Mouse (Mus musculus): ENCODE measurements around the gene Hspb1. TPM values are rescaled to one million over a fixed set of nuclear protein-coding genes. Genes with fewer than 3 reads are reported as not detected.
A peak's percentile ranks its signal among the peaks of the same experiment; 100 is the strongest.

Gene Hspb1
- polyA plus RNA-seq (2012; fragmentation: generic; extraction: Trizol): 638 TPM
- long read RNA-seq, experiment 1, transcript Hspb1-201 (3 exons, 903 nt): major isoform, 645 of 656 reads
- long read RNA-seq, experiment 1, partial matches to known transcripts: 5 of 656 reads
- long read RNA-seq, experiment 1, other reads (novel, unspliced or antisense): 6 of 656 reads
- long read RNA-seq, experiment 2, transcript Hspb1-201 (3 exons, 903 nt): major isoform, 93 of 94 reads
- long read RNA-seq, experiment 2, partial matches to known transcripts: 0 of 94 reads
- long read RNA-seq, experiment 2, other reads (novel, unspliced or antisense): 1 of 94 reads

GRCm38 (mm10) chr5:135887675-135888102, at the start of gene Hspb1:
TSS of gene Hspb1 (plus strand) at chr5:135887919.
- Histone ChIP-seq H3K4me3 (ENCODE audit: insufficient read depth, poor library complexity, severe bottlenecking) (peak within 1 kb of the TSS; percentile 65), H3K79me2 (ENCODE audit: control insufficient read depth, insufficient read depth) (peaks cover 11% of the 10 kb centered on the region), H3ac (ENCODE audit: control insufficient read depth, insufficient read length, low read depth) (peak within 1 kb of the TSS; percentile 83), H3K36me3 (ENCODE audit: control insufficient read depth, insufficient read depth) (no peaks in the 10 kb centered on the region), H3K79me3 (ENCODE audit: low read depth) (peaks cover 7% of the 10 kb centered on the region), H3K27me3 (ENCODE audit: control insufficient read depth, insufficient read depth, insufficient read length) (no peaks in the 10 kb centered on the region)
- no peak for TF ChIP-seq FOSL1 (IDR thresholded peaks at IDR 0.05; ENCODE audit: insufficient read depth, low read length, poor library complexity, severe bottlenecking)
- TF ChIP-seq MYOD1 (IDR thresholded peaks at IDR 0.05; ENCODE audit: control insufficient read depth, insufficient read length, low read depth): no peak
- no peak for TF ChIP-seq MYOG (IDR thresholded peaks at IDR 0.05; ENCODE audit: control insufficient read depth, extremely low read depth, insufficient read length)
- no peak for TF ChIP-seq MAX (IDR thresholded peaks at IDR 0.05)
- no peak for TF ChIP-seq CTCF (IDR thresholded peaks at IDR 0.05; ENCODE audit: control insufficient read depth, insufficient read depth, insufficient read length)
- TF ChIP-seq CEBPB (IDR thresholded peaks at IDR 0.05; ENCODE audit: low read depth): no peak
- TF ChIP-seq USF1 (IDR thresholded peaks at IDR 0.05; ENCODE audit: low read depth): no peak

- H3ac ChIP-seq (ENCODE audit: control insufficient read depth, insufficient read length, low read depth): no peak overlapping the region
- no peak for TF ChIP-seq CEBPB (IDR thresholded peaks at IDR 0.05; ENCODE audit: low read depth)
- no peak for TF ChIP-seq USF1 (IDR thresholded peaks at IDR 0.05; ENCODE audit: low read depth)
- TF ChIP-seq CTCF (IDR thresholded peaks at IDR 0.05; ENCODE audit: control insufficient read depth, insufficient read depth, insufficient read length): no peak
- TF ChIP-seq FOSL1 (IDR thresholded peaks at IDR 0.05; ENCODE audit: insufficient read depth, low read length, poor library complexity, severe bottlenecking): no peak
- no peak for TF ChIP-seq MAX (IDR thresholded peaks at IDR 0.05)
- no peak for TF ChIP-seq MYOD1 (IDR thresholded peaks at IDR 0.05; ENCODE audit: control insufficient read depth, insufficient read length, low read depth)
- no peak for TF ChIP-seq MYOG (IDR thresholded peaks at IDR 0.05; ENCODE audit: control insufficient read depth, extremely low read depth, insufficient read length)
- no peaks in the 10 kb centered on the region for H3K79me2 ChIP-seq (ENCODE audit: control insufficient read depth, insufficient read depth)
- H3K4me3 ChIP-seq (ENCODE audit: insufficient read depth, poor library complexity, severe bottlenecking): no peak overlapping the region
- H3K36me3 ChIP-seq (ENCODE audit: control insufficient read depth, insufficient read depth): no peaks in the 10 kb centered on the region
- no peaks in the 10 kb centered on the region for H3K79me3 ChIP-seq (ENCODE audit: low read depth)
- H3K27me3 ChIP-seq (ENCODE audit: control insufficient read depth, insufficient read depth, insufficient read length): peaks cover 2% of the 10 kb centered on the region
Observed at GRCm38 (mm10) chr5:135841651-135842050, 46.1 kb upstream of the Hspb1 start.

GRCm38 (mm10) chr5:135843418-135843817, 44.3 kb upstream of the Hspb1 start:
- no peak for TF ChIP-seq MYOG (IDR thresholded peaks at IDR 0.05; ENCODE audit: control insufficient read depth, extremely low read depth, insufficient read length)
- no peaks in the 10 kb centered on the region for H3K79me2 ChIP-seq (ENCODE audit: control insufficient read depth, insufficient read depth)
- H3K4me3 ChIP-seq (ENCODE audit: insufficient read depth, poor library complexity, severe bottlenecking): no peak overlapping the region

GRCm38 (mm10) chr5:135845676-135846320, 41.9 kb upstream of the Hspb1 start:
- H3K4me3 ChIP-seq (ENCODE audit: insufficient read depth, poor library complexity, severe bottlenecking): no peak overlapping the region
- TF ChIP-seq MYOG (IDR thresholded peaks at IDR 0.05; ENCODE audit: control insufficient read depth, extremely low read depth, insufficient read length): no peak
- TF ChIP-seq USF1 (IDR thresholded peaks at IDR 0.05; ENCODE audit: low read depth): no peak
- TF ChIP-seq MAX (IDR thresholded peaks at IDR 0.05): no peak
- no peak for TF ChIP-seq MYOD1 (IDR thresholded peaks at IDR 0.05; ENCODE audit: control insufficient read depth, insufficient read length, low read depth)
- TF ChIP-seq CTCF (IDR thresholded peaks at IDR 0.05; ENCODE audit: control insufficient read depth, insufficient read depth, insufficient read length): no peak
- TF ChIP-seq CEBPB (IDR thresholded peaks at IDR 0.05; ENCODE audit: low read depth): no peak
- no peak for TF ChIP-seq FOSL1 (IDR thresholded peaks at IDR 0.05; ENCODE audit: insufficient read depth, low read length, poor library complexity, severe bottlenecking)
- peaks cover 11% of the 10 kb centered on the region for H3K27me3 ChIP-seq (ENCODE audit: control insufficient read depth, insufficient read depth, insufficient read length)
- no peaks in the 10 kb centered on the region for H3K36me3 ChIP-seq (ENCODE audit: control insufficient read depth, insufficient read depth)
- no peaks in the 10 kb centered on the region for H3K79me2 ChIP-seq (ENCODE audit: control insufficient read depth, insufficient read depth)
- H3ac ChIP-seq (ENCODE audit: control insufficient read depth, insufficient read length, low read depth): no peak overlapping the region
- H3K79me3 ChIP-seq (ENCODE audit: low read depth): no peaks in the 10 kb centered on the region

More at GRCm38 (mm10) chr5:135843418-135843817, 44.3 kb upstream of the Hspb1 start:
- Histone ChIP-seq H3ac (ENCODE audit: control insufficient read depth, insufficient read length, low read depth) (no peak overlapping the region), H3K27me3 (ENCODE audit: control insufficient read depth, insufficient read depth, insufficient read length) (peaks cover 9% of the 10 kb centered on the region), H3K79me3 (ENCODE audit: low read depth) (no peaks in the 10 kb centered on the region), H3K36me3 (ENCODE audit: control insufficient read depth, insufficient read depth) (no peaks in the 10 kb centered on the region)

GRCm38 (mm10) chr5:135847460-135847859, 40.3 kb upstream of the Hspb1 start:
- Histone ChIP-seq H3K36me3 (ENCODE audit: control insufficient read depth, insufficient read depth) (no peaks in the 10 kb centered on the region), H3K27me3 (ENCODE audit: control insufficient read depth, insufficient read depth, insufficient read length) (peaks cover 24% of the 10 kb centered on the region), H3K79me2 (ENCODE audit: control insufficient read depth, insufficient read depth) (no peaks in the 10 kb centered on the region), H3ac (ENCODE audit: control insufficient read depth, insufficient read length, low read depth) (no peak overlapping the region), H3K4me3 (ENCODE audit: insufficient read depth, poor library complexity, severe bottlenecking) (no peak overlapping the region), H3K79me3 (ENCODE audit: low read depth) (no peaks in the 10 kb centered on the region)
- TF ChIP-seq USF1 (IDR thresholded peaks at IDR 0.05; ENCODE audit: low read depth) (no peak), FOSL1 (IDR thresholded peaks at IDR 0.05; ENCODE audit: insufficient read depth, low read length, poor library complexity, severe bottlenecking) (no peak), CEBPB (IDR thresholded peaks at IDR 0.05; ENCODE audit: low read depth) (no peak), CTCF (IDR thresholded peaks at IDR 0.05; ENCODE audit: control insufficient read depth, insufficient read depth, insufficient read length) (no peak), MYOD1 (IDR thresholded peaks at IDR 0.05; ENCODE audit: control insufficient read depth, insufficient read length, low read depth) (no peak), MYOG (IDR thresholded peaks at IDR 0.05; ENCODE audit: control insufficient read depth, extremely low read depth, insufficient read length) (no peak), MAX (IDR thresholded peaks at IDR 0.05) (no peak)
